Mouse (Mus musculus) liver, adult 2 months (tissue): ENCODE data around the gene Ascc2. TPM values are rescaled to one million over a fixed set of nuclear protein-coding genes. Genes with fewer than 3 reads are reported as not detected.

Source experiments
- DNase-seq: peaks from one replicate; pipeline ENCODE4 v3.0.0-alpha.2; 2011; ENCODE audit warnings: low read depth, low spot score; ENCODE audit errors: extremely low read depth
- H3K27ac ChIP-seq: fragments of 200-500 bp; replicated peaks from 2 replicates; pipeline ENCODE4 v1.5.1; 2012; ENCODE audit warnings: low read depth, mild to moderate bottlenecking, control low read depth, inconsistent platforms, low read length; ENCODE audit not compliant: insufficient read depth
- H3K27me3 ChIP-seq: fragments of 200-500 bp; 2 replicates; pipeline ENCODE4 v1.6.1; 2012; ENCODE audit warnings: mild to moderate bottlenecking, moderate library complexity, low read length, inconsistent platforms; ENCODE audit not compliant: control insufficient read depth, insufficient read depth
- H3K36me3 ChIP-seq: fragments of 200-500 bp; 2 replicates; pipeline ENCODE4 v1.6.1; 2012; ENCODE audit warnings: low read length, inconsistent platforms; ENCODE audit not compliant: control insufficient read depth, insufficient read depth
- H3K4me1 ChIP-seq: fragments of 200-500 bp; 2 replicates; pipeline ENCODE4 v1.6.1; 2011; ENCODE audit warnings: low read length; ENCODE audit not compliant: control insufficient read depth, insufficient read depth
- H3K4me3 ChIP-seq: fragments of 200-500 bp; 2 replicates; pipeline ENCODE4 v1.5.1; 2011; ENCODE audit warnings: low read depth, mild to moderate bottlenecking, control low read depth, low read length, moderate library complexity; ENCODE audit not compliant: insufficient read depth
- H3K79me2 ChIP-seq: fragments of 200-500 bp; 2 replicates; pipeline ENCODE4 v1.6.1; 2012; ENCODE audit warnings: inconsistent platforms, mild to moderate bottlenecking, low read length, moderate library complexity; ENCODE audit not compliant: control insufficient read depth, insufficient read depth
- H3K9ac ChIP-seq: fragments of 200-500 bp; 2 replicates; pipeline ENCODE4 v1.6.1; 2012; ENCODE audit warnings: low read depth, mild to moderate bottlenecking, control low read depth, inconsistent platforms, low read length
- CTCF ChIP-seq: fragments of 200-500 bp; IDR thresholded peaks from 2 replicates; pipeline ENCODE4 v1.5.1; 2011; ENCODE audit warnings: low read depth, low read length, control low read depth
- POLR2A ChIP-seq: fragments of 200-500 bp; IDR thresholded peaks from 2 replicates; pipeline ENCODE4 v1.6.1; 2011; ENCODE audit warnings: low read length, control low read depth; ENCODE audit not compliant: insufficient read depth; ENCODE audit errors: extremely low read depth
- WGBS: fragments of 180-500 bp; shearing (Covaris S2); methylation state at CpG from one replicate; pipeline ENCODE4 v1.1.7; 2018; 5-methylcytosine and 5-hydroxymethylcytosine counted together
- polyA plus RNA-seq: library from polyadenylated mRNA; depleted of rRNA; stranded (reverse); fragments of >200 nt; gene quantifications from 2 replicates; pipeline ENCODE4 v1.2.3, GENCODE M21; 2012
- total RNA-seq: library from RNA; depleted of rRNA; stranded (reverse); fragments of >200 nt; gene quantifications from 2 replicates; pipeline ENCODE4 v1.2.3, GENCODE M21; 2014

The Ascc2 gene
- total and polyA plus RNA-seq, 2 experiments, result 8.5 to 9.9 TPM

DNA sequence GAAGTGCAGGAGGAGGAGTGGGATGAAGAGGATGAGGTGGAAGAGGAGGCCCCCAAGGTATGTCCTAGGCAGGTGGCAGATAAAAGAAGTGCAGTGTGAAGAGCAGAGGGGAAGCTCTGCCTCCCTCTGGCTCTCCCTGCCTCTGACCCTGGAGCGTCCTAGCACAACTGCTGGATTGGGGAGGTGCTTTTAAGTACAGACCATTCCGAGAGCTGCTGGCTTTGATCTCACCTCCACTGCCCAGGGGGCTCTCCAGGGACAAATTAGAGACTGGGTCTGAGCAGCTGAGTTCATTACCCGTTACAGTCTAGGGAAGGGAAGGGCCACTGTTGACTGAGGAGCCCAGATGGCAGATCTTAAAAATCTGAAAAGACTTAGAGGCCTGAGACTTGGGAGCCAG is 42.6 kb downstream of the Ascc2 start:
- H3K9ac ChIP-seq, result no peak overlapping the region
- H3K36me3 ChIP-seq, result peaks cover 17% of the 10 kb centered on the region
- no peaks in the 10 kb centered on the region for H3K27me3 ChIP-seq
- H3K79me2 ChIP-seq, result no peaks in the 10 kb centered on the region
- no peak overlapping the region for H3K27ac ChIP-seq
- no peak for TF ChIP-seq POLR2A
- TF ChIP-seq CTCF, result no peak
- no peak overlapping the region for H3K4me3 ChIP-seq
- no peak for DNase-seq
- H3K4me1 ChIP-seq, result peaks cover 4% of the 10 kb centered on the region
- WGBS, result 95% methylated on average over 3 of the region's 3 CpGs

DNA sequence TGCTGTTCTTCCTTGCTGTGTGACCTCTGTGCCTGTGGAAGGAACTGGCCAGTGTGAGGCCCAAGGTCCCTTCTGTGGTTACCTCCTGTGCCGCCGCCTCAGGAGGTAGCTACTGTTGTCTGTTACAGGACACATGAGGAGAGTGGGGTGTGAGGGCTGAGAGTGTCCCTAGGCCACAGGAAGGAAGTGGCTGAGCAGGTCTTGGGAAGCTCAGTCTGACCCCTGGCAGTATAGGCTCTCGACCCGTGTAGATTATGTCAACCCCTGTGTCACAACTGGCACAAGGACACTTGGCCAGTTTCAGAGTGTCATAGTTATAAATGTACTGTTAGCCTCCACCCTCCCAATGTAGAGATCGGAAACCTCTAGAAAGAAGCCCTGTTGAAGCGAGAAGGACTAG is 46.0 kb downstream of the Ascc2 start:
- Histone ChIP-seq H3K4me3 (no peak overlapping the region), H3K9ac (no peak overlapping the region), H3K27ac (no peak overlapping the region), H3K27me3 (no peaks in the 10 kb centered on the region), H3K4me1 (peaks cover 8% of the 10 kb centered on the region), H3K79me2 (no peaks in the 10 kb centered on the region), H3K36me3 (peaks cover 17% of the 10 kb centered on the region)
- no peak for DNase-seq
- TF ChIP-seq POLR2A (no peak), CTCF (no peak)
- WGBS, result 77% methylated on average over 6 of the region's 6 CpGs

DNA sequence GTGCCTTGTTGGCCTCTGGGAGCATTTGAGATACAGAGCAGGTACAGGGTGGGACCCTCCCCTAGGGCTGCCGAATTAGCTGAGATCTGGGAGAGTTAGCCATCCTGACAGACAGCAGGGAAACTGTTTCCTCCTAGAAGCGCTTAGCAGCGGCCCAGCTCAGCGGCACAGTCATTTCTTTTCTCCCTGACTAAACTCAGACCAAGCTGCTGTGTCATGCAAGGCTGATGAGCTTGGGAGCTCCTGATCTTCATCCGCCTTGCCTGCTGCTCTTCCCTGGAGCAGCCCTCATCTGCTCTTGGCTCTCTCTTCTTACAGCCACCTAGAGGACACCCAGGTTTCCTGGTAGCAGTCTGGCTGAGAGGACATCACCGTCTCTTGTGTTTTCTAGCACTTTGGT is 46.6 kb downstream of the Ascc2 start:
- H3K4me3 ChIP-seq, result no peak overlapping the region
- H3K27me3 ChIP-seq, result no peaks in the 10 kb centered on the region
- no peak overlapping the region for H3K9ac ChIP-seq
- 86% methylated on average over 6 of the region's 6 CpGs for WGBS
- TF ChIP-seq CTCF, result no peak
- TF ChIP-seq POLR2A, result no peak
- DNase-seq, result no peak
- H3K27ac ChIP-seq, result no peak overlapping the region
- no peaks in the 10 kb centered on the region for H3K79me2 ChIP-seq
- peaks cover 17% of the 10 kb centered on the region for H3K36me3 ChIP-seq
- peaks cover 8% of the 10 kb centered on the region for H3K4me1 ChIP-seq

DNA sequence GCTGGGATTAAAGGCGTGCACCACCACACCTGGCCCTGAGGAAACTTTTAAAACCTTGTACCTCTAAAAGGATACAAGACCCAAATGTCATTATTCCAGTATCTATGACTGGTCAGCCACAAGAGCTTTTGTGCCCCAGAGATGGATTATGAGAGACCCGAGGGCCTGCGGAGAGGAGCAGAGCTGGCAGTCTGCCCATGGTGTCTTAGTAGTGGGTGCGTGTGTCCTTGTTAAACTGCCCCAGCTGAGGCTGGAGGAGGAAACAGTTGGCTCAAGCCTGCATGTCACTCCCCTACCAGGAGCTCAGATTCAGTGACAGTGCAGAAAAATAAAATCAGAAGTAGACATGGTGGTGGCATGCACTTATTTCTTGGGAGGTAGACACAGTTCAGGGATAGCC is 47.5 kb downstream of the Ascc2 start:
- no peak overlapping the region for H3K4me3 ChIP-seq
- WGBS, result 78% methylated on average over 4 of the region's 4 CpGs
- peaks cover 14% of the 10 kb centered on the region; the same call in 1 of the 2 replicates for H3K36me3 ChIP-seq
- no peaks in the 10 kb centered on the region for H3K27me3 ChIP-seq
- no peaks in the 10 kb centered on the region for H3K79me2 ChIP-seq
- no peak overlapping the region for H3K27ac ChIP-seq
- H3K4me1 ChIP-seq, result peaks cover 8% of the 10 kb centered on the region
- H3K9ac ChIP-seq, result no peak overlapping the region
- no peak for DNase-seq
- TF ChIP-seq POLR2A (no peak), CTCF (no peak)

DNA sequence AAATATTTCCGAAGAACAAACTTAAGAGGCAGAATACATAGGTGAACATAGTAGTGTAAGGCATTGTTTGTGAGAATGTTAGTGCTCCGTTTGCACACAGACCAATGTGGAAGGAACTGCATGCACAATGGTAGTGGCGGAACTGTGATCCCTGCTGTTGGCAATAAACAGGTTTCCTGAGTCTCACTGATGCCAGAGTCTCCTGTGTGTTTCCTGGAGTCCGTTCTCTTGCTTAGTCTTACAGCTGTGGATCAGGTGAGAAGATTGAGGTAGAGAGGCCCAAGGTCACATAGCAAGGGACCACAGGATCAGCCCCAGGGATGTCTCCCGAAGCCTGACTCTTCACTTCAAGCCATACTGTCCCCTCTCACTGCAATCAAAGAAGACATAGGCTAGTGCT is 48.0 kb downstream of the Ascc2 start:
- TF ChIP-seq POLR2A, result no peak
- TF ChIP-seq CTCF, result no peak
- no peak overlapping the region for H3K4me3 ChIP-seq
- peaks cover 8% of the 10 kb centered on the region for H3K4me1 ChIP-seq
- DNase-seq, result no peak
- no peaks in the 10 kb centered on the region for H3K79me2 ChIP-seq
- 90% methylated on average over 5 of the region's 5 CpGs for WGBS
- no peak overlapping the region for H3K27ac ChIP-seq
- H3K27me3 ChIP-seq, result no peaks in the 10 kb centered on the region
- H3K36me3 ChIP-seq, result peaks cover 12% of the 10 kb centered on the region; the same call in 1 of the 2 replicates
- H3K9ac ChIP-seq, result no peak overlapping the region

DNA sequence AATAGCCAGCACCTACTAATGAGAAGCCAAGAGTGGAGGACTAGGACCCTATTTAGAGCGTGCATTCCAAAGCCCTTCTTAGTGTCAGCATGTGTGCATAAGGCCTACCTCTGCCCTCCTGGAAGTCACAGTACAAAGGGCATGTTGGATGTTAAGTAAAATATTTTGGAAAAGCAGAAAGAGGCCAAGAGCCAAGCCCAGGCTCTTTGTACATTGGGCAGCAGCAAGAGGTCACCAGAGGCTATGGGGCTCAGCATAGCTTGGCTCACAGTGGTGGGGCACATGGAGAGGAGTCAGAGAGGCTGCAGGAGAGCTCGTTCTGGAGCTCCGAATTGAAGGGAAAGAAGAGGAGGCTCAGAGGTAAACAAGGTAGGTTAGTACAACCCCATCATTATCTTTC is 49.5 kb downstream of the Ascc2 start:
- Histone ChIP-seq H3K79me2 (no peaks in the 10 kb centered on the region), H3K4me3 (no peak overlapping the region), H3K9ac (no peak overlapping the region), H3K27me3 (no peaks in the 10 kb centered on the region), H3K4me1 (peaks cover 8% of the 10 kb centered on the region), H3K36me3 (peaks cover 4% of the 10 kb centered on the region; the same call in 1 of the 2 replicates), H3K27ac (peak overlapping the region; percentile 72)
- WGBS, result 22% methylated on average over 3 of the region's 3 CpGs
- TF ChIP-seq POLR2A (no peak), CTCF (no peak)
- peak; percentile 88 for DNase-seq
